Mouse (Mus musculus) ES-E14 (cell line): ENCODE data around the gene Phrf1.

Source experiments
- HCFC1 ChIP-seq: IDR thresholded peaks from 2 replicates; pipeline ENCODE4 v1.6.1; 2012; ENCODE audit warnings: low read length, inconsistent platforms, borderline replicate concordance; ENCODE audit not compliant: insufficient read depth
- MAFK ChIP-seq: IDR thresholded peaks from 2 replicates; pipeline ENCODE4 v1.6.1; 2014; ENCODE audit warnings: mild to moderate bottlenecking, low read depth, low read length, inconsistent platforms; ENCODE audit not compliant: insufficient read depth
- ZNF384 ChIP-seq: IDR thresholded peaks from 2 replicates; pipeline ENCODE4 v1.6.1; 2012; ENCODE audit warnings: low read depth, low read length, inconsistent platforms

DNA sequence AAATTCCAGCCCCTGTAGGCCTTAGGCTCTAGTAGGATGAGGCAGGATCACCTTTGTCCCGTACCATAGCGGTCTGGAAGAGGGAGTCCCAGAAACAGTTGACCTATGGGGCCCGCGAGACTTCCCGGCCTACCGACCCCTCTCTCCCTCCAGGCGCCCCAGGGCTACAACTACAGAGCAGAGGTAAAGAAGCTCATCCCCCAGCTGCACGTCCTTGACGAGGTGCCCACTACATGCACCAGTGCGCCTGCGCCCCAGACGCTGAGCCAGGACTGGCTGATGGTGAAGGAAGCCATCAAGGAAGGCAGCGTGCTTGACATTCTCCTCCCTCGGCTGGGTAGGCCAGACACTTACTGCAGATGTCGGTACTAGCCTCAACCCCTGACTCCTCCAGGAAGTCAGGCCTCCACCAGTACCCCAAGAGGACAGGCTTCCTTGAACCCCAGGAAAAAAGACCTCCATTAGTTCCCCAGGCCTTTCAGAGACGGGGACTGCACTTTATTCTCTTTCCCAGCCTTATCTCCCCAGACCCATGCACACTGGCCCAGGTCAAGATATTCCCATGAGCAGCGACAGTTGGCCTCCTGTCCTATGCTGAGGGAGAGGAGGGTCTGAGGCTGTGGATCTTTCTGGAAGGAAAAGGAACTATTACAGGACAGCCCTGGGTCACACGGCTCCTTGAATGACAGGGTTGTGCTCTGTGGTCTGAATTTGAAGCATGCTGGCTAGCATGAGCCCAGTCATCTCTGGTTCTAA is 22.2 kb upstream of the Phrf1 start:
- TF ChIP-seq MAFK (no peak), ZNF384 (no peak), HCFC1 (no peak)
